Mouse (Mus musculus): ENCODE data around the gene Triml2.

- no peak for TF ChIP-seq POLR2A (IDR thresholded peaks at IDR 0.05; ENCODE audit: low read depth, low read length)
- no peak for TF ChIP-seq CTCF (conservative IDR thresholded peaks at IDR 0.05; ENCODE audit: insufficient read depth, insufficient read length, low read depth, low read length)
Observed at GRCm38 (mm10) chr8:43179189-43179588, 1.2 kb upstream of the Triml2 start.
